Mouse (Mus musculus) ES-E14 (cell line): ENCODE data around the gene Poglut1.

ENCODE experiments used
- HCFC1 ChIP-seq: IDR thresholded peaks from 2 replicates; pipeline ENCODE4 v1.6.1; 2012; ENCODE audit warnings: low read length, inconsistent platforms, borderline replicate concordance; ENCODE audit not compliant: insufficient read depth
- MAFK ChIP-seq: IDR thresholded peaks from 2 replicates; pipeline ENCODE4 v1.6.1; 2014; ENCODE audit warnings: mild to moderate bottlenecking, low read depth, low read length, inconsistent platforms; ENCODE audit not compliant: insufficient read depth
- ZC3H11A ChIP-seq: IDR thresholded peaks from 2 replicates; pipeline ENCODE4 v1.6.1; 2012; ENCODE audit warnings: low read depth, mild to moderate bottlenecking, inconsistent platforms, low read length, borderline replicate concordance
- ZNF384 ChIP-seq: IDR thresholded peaks from 2 replicates; pipeline ENCODE4 v1.6.1; 2012; ENCODE audit warnings: low read depth, low read length, inconsistent platforms

- TF ChIP-seq HCFC1 (no peak), ZC3H11A (peak; percentile 70), MAFK (0 out of 2 replicates have a peak, but pooled peaks have one; percentile 59), ZNF384 (no peak)
Observed at GRCm38 (mm10) chr16:38506041-38506634, 43.9 kb downstream of the Poglut1 start.
